Mouse (Mus musculus) frontal cortex, postnatal 25 days (tissue): ENCODE data around the gene Rhox13.

Experiments used
- DNase-seq, 2 experiments: peaks; one replicate each; pipeline ENCODE4 v3.0.0; 2022; ENCODE audit warnings: low spot score in 2 of 2

Rhox13 gene

DNA sequence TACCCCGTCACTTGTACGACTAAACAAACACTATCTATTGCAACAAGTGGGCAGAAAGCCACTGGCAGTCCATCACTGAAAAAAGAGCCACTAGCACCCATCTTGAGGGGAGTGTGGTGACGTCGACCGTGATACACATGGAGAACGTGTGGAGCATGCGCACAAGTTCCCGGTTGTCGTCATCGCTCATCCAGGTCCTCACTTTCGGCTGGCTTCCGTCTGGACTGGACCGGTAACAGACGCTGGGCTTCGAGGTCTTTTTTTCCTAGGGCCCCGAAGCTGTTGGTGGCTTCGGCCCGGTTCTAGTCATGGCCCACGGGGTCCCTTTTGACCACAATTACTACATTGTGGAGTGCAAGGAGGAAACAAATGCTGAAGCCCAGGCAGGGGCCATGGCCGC, at the start of gene Rhox13:
TSS of gene Rhox13 (plus strand) at position 238 of the 400 bp plus-strand sequence.
- no peak for DNase-seq

DNA sequence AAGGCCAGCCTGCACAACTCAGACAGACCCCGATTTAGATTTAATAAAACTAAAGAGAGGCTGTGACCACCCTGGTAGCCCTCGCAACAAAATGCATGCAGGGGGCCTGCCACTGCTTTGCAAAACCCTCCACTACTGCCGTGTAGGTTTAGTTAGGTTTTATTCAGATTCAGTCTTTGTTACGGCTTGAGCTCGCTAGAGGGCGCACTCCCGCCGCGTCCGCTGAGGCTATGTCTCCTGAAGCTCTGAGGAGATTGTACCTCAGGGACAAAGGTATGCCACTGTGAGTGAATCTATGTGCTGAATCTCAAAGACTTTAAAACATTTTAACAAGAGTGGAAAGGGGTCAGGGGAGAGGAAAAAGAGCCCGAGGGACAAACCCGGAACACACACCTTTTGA, 36.8 kb upstream of the Rhox13 start:
- peak; percentile 22 to 23 for DNase-seq

DNA sequence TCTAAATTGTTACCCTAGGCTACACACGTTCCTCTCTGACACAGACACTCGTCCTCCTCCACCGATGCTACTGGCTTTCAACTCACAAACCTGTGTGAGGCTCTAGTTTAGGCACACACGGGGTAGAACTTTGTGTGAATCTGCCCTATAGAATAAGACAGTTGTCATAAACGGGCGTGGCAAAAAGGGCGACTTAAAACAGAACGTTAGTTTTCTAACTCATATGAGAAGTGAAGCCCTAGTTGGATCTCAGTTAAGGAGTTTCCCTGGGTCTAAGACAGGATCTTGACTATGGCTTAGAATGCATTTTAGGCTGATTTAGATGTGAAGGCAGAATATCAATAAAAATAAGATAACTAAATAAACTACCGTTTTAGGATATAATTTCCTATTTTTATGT, 36.0 kb upstream of the Rhox13 start, which contains the start of gene Rhox11:
TSS of gene Rhox11 (minus strand) at position 101 of the 400 bp plus-strand sequence.
- no peak for DNase-seq

DNA sequence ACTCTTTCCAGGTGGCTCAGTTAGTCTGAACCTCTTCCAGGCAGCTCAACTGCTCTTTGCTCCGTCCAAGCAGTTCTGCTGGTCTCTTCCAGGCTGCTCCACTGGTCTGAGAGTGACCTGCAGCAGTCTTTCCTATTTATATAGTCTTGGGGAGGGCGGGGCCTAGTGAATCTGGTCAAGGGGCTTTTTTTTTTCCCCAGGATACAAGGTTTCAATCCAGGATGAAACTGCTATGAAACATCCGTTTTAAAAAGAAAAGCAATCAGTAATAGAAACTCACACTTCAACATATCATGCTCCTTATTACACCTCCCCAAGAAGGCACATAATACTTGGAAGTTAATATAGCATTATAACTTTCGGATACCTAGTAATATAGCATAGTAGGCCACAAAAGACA, 10.2 kb upstream of the Rhox13 start, which contains the start of gene Rhox12:
TSS of gene Rhox12 (minus strand) at position 101 of the 400 bp plus-strand sequence.
- no peak for DNase-seq

DNA sequence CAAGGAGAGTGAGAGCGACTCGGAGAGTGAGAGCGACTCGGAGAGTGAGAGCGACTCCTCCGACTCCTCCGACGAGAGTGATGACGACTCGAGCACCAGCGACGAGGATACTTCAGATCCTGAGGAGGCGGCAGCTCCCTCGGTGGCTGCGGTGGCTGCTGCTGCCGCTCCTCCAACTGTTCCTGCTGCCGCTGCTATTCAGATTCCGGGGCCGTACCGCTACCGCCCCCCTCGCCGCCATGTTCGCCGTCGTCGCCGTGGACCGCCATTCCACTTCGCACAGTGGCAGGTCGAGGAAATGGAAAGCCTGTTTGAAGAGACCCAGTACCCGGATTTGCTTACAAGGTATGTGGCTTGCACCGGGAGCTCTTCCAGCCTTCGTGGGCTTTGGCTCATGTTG, 459 bp downstream of the Rhox13 start:
- no peak for DNase-seq

DNA sequence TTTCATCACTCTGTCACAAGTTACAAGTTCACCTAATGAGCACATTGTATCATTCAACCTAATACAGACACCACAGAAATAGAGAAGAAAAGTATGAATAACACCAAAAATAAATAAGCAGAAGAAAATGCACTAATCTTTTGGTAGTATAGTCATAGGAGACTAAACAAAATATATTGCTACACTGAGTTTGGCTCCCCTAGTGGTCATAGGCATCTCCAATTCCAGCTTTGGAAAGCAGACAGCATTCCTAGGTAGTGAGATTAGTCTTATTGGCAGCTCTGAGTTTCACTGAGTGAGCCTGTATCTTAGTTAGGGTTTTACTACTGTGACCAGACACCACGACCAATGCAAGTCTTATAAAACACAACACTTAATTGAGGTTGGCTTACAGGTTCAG, 38.1 kb downstream of the Rhox13 start:
- DNase-seq = no peak

DNA sequence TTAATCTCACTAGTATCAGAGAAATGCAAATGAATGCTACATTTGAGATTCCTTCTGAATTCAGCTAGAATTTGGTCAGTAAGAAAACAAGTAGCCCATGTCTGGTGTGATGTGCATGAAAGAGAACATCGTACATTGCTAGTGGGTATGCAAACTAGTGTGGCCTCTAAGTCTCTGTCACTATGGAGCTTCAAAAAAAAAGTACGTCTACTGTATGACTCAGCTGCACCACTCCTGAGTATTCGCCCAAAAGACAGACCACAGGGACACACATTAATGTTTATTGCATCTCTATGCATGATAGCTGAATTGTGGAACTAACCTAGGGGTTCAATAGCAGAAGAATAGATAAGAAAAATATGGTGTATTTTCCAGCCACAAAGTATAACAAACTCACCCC, 44.3 kb downstream of the Rhox13 start:
- DNase-seq = no peak

DNA sequence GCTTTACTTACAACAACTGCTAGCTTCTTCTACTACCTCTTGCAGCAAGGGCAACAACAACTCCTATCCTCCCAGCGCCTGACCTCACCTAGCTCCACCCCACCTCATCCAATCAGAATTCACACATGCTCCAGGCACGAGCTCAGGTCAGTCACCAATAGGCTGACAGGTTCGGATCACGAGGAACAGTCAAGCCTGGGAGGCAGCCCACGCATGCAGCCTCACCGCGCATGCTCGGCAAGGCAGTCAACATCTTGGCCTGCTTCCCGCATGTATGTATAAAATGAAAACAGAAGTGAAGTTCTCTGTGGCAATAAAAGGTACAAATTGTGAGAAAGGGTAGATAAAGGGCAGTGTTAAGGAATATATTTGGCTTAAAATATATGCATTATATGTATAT, 45.0 kb downstream of the Rhox13 start:
- no peak for DNase-seq

DNA sequence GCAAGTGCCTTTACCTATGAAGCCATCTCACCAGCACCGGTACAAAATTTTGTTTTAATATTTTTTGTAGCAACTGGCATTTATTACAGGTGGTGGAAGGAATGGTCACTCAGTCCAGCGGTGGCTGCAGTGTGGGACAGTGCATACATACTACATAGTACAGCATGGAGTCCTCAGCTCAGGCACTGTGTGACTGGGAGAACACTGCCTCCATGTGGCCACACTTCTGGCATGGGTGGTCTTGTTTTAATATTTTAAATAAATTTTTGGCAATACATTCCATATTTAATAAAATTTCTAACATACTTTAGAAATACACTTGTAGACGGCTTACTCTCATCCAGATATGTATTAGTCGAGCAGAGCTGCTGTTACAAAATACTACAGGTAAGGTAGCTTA, 45.6 kb downstream of the Rhox13 start:
- DNase-seq = no peak
